Mouse (Mus musculus): ENCODE results near the gene Nadk2. TPM values are rescaled to one million over a fixed set of nuclear protein-coding genes. Genes with fewer than 3 reads are reported as not detected.
A peak's percentile ranks its signal among the peaks of the same experiment; 100 is the strongest.

The Nadk2 gene
- polyA plus RNA-seq, 1 experiment = 43.1 TPM

- H3K4me1 ChIP-seq (ENCODE audit: control insufficient read depth, insufficient read depth, insufficient read length, low read length) = peaks cover 5% of the 10 kb centered on the region
- no peak overlapping the region for H3K4me3 ChIP-seq (ENCODE audit: insufficient read depth, low read depth, low read length)
- H3K27ac ChIP-seq (replicated peaks; ENCODE audit: low read depth, low read length) = peak overlapping the region; percentile 52; the same call in 1 of the 2 replicates
Measured at GRCm38 (mm10) chr15:9078481-9079300, 7.6 kb downstream of the Nadk2 start.

GRCm38 (mm10) chr15:9079626-9080025 is 8.6 kb downstream of the Nadk2 start:
- H3K27ac ChIP-seq (replicated peaks; ENCODE audit: low read depth, low read length) = no peak overlapping the region
- H3K4me1 ChIP-seq (ENCODE audit: control insufficient read depth, insufficient read depth, insufficient read length, low read length) = peaks cover 2% of the 10 kb centered on the region
- H3K4me3 ChIP-seq (ENCODE audit: insufficient read depth, low read depth, low read length) = no peak overlapping the region

- peaks cover 2% of the 10 kb centered on the region for H3K4me1 ChIP-seq (ENCODE audit: control insufficient read depth, insufficient read depth, insufficient read length, low read length)
- no peak overlapping the region for H3K27ac ChIP-seq (replicated peaks; ENCODE audit: low read depth, low read length)
- no peak overlapping the region for H3K4me3 ChIP-seq (ENCODE audit: insufficient read depth, low read depth, low read length)
Measured at GRCm38 (mm10) chr15:9080206-9080605, 9.1 kb downstream of the Nadk2 start.

GRCm38 (mm10) chr15:9081294-9081693 is 10.2 kb downstream of the Nadk2 start:
- no peak overlapping the region for H3K27ac ChIP-seq (replicated peaks; ENCODE audit: low read depth, low read length)
- peaks cover 2% of the 10 kb centered on the region for H3K4me1 ChIP-seq (ENCODE audit: control insufficient read depth, insufficient read depth, insufficient read length, low read length)
- H3K4me3 ChIP-seq (ENCODE audit: insufficient read depth, low read depth, low read length) = no peak overlapping the region

GRCm38 (mm10) chr15:9082753-9083152 is 11.7 kb downstream of the Nadk2 start:
- H3K4me3 ChIP-seq (ENCODE audit: insufficient read depth, low read depth, low read length) = no peak overlapping the region
- H3K4me1 ChIP-seq (ENCODE audit: control insufficient read depth, insufficient read depth, insufficient read length, low read length) = peaks cover 2% of the 10 kb centered on the region
- no peak overlapping the region for H3K27ac ChIP-seq (replicated peaks; ENCODE audit: low read depth, low read length)

- Histone ChIP-seq H3K27ac (replicated peaks; ENCODE audit: low read depth, low read length) (no peak overlapping the region), H3K4me1 (ENCODE audit: control insufficient read depth, insufficient read depth, insufficient read length, low read length) (no peaks in the 10 kb centered on the region), H3K4me3 (ENCODE audit: insufficient read depth, low read depth, low read length) (no peak overlapping the region)
Measured at GRCm38 (mm10) chr15:9086813-9087212, 15.8 kb downstream of the Nadk2 start.

GRCm38 (mm10) chr15:9087421-9087820 is 16.4 kb downstream of the Nadk2 start:
- no peak overlapping the region for H3K4me3 ChIP-seq (ENCODE audit: insufficient read depth, low read depth, low read length)
- H3K4me1 ChIP-seq (ENCODE audit: control insufficient read depth, insufficient read depth, insufficient read length, low read length) = no peaks in the 10 kb centered on the region
- no peak overlapping the region for H3K27ac ChIP-seq (replicated peaks; ENCODE audit: low read depth, low read length)

- no peak overlapping the region for H3K27ac ChIP-seq (replicated peaks; ENCODE audit: low read depth, low read length)
- H3K4me1 ChIP-seq (ENCODE audit: control insufficient read depth, insufficient read depth, insufficient read length, low read length) = no peaks in the 10 kb centered on the region
- no peak overlapping the region for H3K4me3 ChIP-seq (ENCODE audit: insufficient read depth, low read depth, low read length)
Measured at GRCm38 (mm10) chr15:9087895-9088682, 17.0 kb downstream of the Nadk2 start.

GRCm38 (mm10) chr15:9088683-9089072 is 17.6 kb downstream of the Nadk2 start:
- Histone ChIP-seq H3K27ac (replicated peaks; ENCODE audit: low read depth, low read length) (no peak overlapping the region), H3K4me3 (ENCODE audit: insufficient read depth, low read depth, low read length) (no peak overlapping the region)

GRCm38 (mm10) chr15:9089136-9089720 is 18.2 kb downstream of the Nadk2 start:
- Histone ChIP-seq H3K27ac (replicated peaks; ENCODE audit: low read depth, low read length) (no peak overlapping the region), H3K4me1 (ENCODE audit: control insufficient read depth, insufficient read depth, insufficient read length, low read length) (no peaks in the 10 kb centered on the region), H3K4me3 (ENCODE audit: insufficient read depth, low read depth, low read length) (no peak overlapping the region)

More at GRCm38 (mm10) chr15:9088683-9089072, 17.6 kb downstream of the Nadk2 start:
- H3K4me1 ChIP-seq (ENCODE audit: control insufficient read depth, insufficient read depth, insufficient read length, low read length) = no peaks in the 10 kb centered on the region

- no peaks in the 10 kb centered on the region for H3K4me1 ChIP-seq (ENCODE audit: control insufficient read depth, insufficient read depth, insufficient read length, low read length)
- no peak overlapping the region for H3K4me3 ChIP-seq (ENCODE audit: insufficient read depth, low read depth, low read length)
- no peak overlapping the region for H3K27ac ChIP-seq (replicated peaks; ENCODE audit: low read depth, low read length)
Measured at GRCm38 (mm10) chr15:9090662-9091061, 19.6 kb downstream of the Nadk2 start.

- Histone ChIP-seq H3K4me3 (ENCODE audit: insufficient read depth, low read depth, low read length) (no peak overlapping the region), H3K27ac (replicated peaks; ENCODE audit: low read depth, low read length) (no peak overlapping the region), H3K4me1 (ENCODE audit: control insufficient read depth, insufficient read depth, insufficient read length, low read length) (no peaks in the 10 kb centered on the region)
Measured at GRCm38 (mm10) chr15:9093598-9094365, 22.7 kb downstream of the Nadk2 start.

GRCm38 (mm10) chr15:9094366-9094750 is 23.3 kb downstream of the Nadk2 start:
- Histone ChIP-seq H3K27ac (replicated peaks; ENCODE audit: low read depth, low read length) (no peak overlapping the region), H3K4me1 (ENCODE audit: control insufficient read depth, insufficient read depth, insufficient read length, low read length) (no peaks in the 10 kb centered on the region), H3K4me3 (ENCODE audit: insufficient read depth, low read depth, low read length) (no peak overlapping the region)

- H3K4me1 ChIP-seq (ENCODE audit: control insufficient read depth, insufficient read depth, insufficient read length, low read length) = no peaks in the 10 kb centered on the region
- H3K4me3 ChIP-seq (ENCODE audit: insufficient read depth, low read depth, low read length) = no peak overlapping the region
- no peak overlapping the region for H3K27ac ChIP-seq (replicated peaks; ENCODE audit: low read depth, low read length)
Measured at GRCm38 (mm10) chr15:9096865-9097264, 25.8 kb downstream of the Nadk2 start.

All from brown adipose tissue, adult 24 weeks (tissue).